Mouse (Mus musculus) brain, embryonic 14.5 days (tissue): ENCODE results near the gene Unc13a. TPM values are rescaled to one million over a fixed set of nuclear protein-coding genes. Genes with fewer than 3 reads are reported as not detected.
"Not testable (repeated sequence)": the region's sequence is repeated elsewhere in the genome, so short reads cannot be mapped to it uniquely, and the experiment has no call there.

ENCODE experiments used
- DNase-seq: peaks from one replicate; pipeline ENCODE4 v3.0.0-alpha.2; 2011; ENCODE audit warnings: low read depth
- CTCF ChIP-seq: fragments of 200-500 bp; IDR thresholded peaks from 2 replicates; pipeline ENCODE4 v1.5.1; 2012; ENCODE audit warnings: inconsistent platforms, mild to moderate bottlenecking, moderate library complexity, borderline replicate concordance; ENCODE audit not compliant: insufficient read depth, insufficient read length; ENCODE audit errors: extremely low read depth
- POLR2A ChIP-seq: fragments of 200-500 bp; IDR thresholded peaks from 2 replicates; pipeline ENCODE4 v1.6.1; 2012; ENCODE audit warnings: mild to moderate bottlenecking, inconsistent platforms, borderline replicate concordance; ENCODE audit not compliant: poor library complexity, insufficient read depth, insufficient read length, severe bottlenecking; ENCODE audit errors: extremely low read depth
- polyA plus RNA-seq: library from polyadenylated mRNA; depleted of rRNA; stranded (reverse); fragments of >200 nt; gene quantifications from 2 replicates; pipeline ENCODE4 v1.2.3, GENCODE M21; 2012; rRNA removed

Gene Unc13a
- polyA plus RNA-seq = 84.9 and 86.4 TPM in 2 replicates

DNA sequence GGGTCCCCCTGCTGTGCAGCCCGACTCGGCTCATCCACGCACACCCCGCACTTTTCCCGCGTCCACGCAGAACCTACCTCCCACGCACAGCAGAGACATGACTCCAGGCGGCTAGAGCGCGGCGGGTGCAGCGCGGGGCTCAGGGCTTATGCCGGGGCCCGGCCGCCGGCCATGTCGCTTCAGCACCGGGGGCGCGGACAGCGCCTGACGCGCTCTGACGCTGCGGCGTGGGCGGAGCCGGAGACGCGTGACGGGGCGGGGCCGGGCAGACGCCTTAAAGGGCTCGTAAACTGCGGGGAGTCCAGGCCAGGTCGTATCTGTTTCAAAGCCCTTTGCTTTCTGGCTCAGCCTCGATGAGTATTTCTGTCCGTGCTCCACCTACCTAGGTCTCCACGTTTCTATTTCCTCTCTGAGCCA lies at the start of gene Unc13a:
Unc13a (minus strand) TSS at position 209 of the 417 bp plus-strand sequence.
- TF ChIP-seq CTCF = no peak
- peak; percentile 70; the same call in 1 of the 2 replicates for TF ChIP-seq POLR2A
- DNase-seq = peak; percentile 96

DNA sequence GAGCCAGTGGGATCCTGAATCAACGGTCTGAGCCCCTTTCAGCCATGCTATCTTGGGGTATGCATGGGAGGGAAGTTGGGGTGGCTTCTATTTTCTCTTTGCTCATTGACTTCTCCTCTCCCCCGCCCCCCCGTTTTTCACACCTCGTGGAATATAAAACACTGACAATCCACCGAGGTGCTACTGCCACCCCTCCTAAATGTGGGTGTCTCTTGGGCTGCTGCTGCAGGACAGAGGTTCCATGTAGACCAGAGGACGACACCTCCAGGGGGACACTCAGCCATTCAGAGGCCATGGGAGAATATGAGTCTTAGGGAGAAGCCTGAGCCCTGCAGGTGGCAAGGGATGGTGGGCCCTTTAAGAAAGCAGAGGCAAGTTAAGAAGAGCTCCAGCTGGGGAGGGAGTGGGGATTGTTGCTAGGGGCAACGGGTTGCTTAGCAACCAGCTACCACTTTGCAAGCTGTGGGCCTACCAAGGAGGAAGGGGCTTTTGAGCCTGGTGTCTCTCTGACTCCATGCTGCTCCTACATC lies 48.4 kb upstream of the Unc13a start:
- TF ChIP-seq CTCF = no peak
- TF ChIP-seq POLR2A = no peak
- peak; percentile 98 for DNase-seq

DNA sequence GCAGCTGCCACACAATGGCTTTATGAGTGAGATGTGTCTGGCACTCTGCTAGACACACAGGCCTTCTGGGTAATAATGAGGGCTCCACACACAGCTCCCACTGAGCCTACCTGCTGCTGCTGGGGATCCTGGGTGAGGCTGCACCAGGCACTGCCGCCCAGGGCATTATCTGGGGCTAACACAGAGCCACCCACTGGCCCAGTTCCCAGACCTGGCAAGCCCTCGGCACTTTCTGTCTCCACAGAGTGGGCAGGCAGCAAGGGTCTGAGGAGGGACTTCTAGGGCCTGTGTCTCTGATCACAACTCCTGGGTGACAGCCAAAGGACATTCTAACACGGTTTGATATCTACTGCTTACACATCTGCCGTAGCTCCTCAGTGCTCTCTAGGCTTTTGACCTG lies 47.7 kb upstream of the Unc13a start:
- TF ChIP-seq CTCF = no peak
- DNase-seq = peak; percentile 88

DNA sequence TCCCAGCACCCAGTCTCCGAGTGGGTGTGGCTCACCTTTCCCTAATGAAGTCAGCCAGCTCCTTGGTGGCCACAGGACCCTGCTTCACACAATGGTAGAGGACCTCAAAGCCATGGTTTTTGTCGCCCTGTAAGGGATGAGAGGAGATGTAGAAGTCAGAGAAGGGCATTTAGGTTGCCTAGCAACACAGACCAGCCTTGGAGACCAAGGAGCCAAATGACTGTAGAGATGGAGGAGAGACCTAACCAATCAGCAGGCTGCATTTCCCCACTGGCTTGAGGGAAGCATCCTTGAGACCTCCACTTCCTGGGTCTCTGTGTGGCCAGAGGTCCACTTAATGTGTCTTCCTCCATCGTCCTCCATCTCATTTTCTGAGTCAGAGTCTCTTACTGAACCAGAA lies 46.7 kb upstream of the Unc13a start:
- peak; percentile 47 for DNase-seq
- no peak for TF ChIP-seq CTCF

DNA sequence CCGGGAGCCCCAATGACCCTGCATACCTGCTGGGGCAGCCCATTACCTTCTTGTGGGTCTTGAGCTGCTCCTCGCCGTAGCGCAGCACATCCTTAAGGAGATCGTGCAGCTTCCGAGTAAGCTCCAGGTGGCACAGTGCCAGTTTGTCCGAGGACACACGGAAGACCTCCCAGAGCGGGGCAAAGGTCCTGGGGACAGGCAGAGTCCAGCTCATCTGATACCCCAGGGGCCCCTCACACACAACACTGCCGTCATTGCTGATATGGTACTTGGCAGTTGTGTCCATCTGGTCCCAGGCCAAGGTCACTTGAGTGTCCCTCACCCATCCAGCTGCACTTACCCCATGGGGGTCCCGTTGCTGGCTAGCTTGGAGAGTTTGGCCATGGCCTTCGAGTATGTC lies 45.5 kb upstream of the Unc13a start:
- TF ChIP-seq POLR2A (no peak), CTCF (no peak)
- DNase-seq = no peak

DNA sequence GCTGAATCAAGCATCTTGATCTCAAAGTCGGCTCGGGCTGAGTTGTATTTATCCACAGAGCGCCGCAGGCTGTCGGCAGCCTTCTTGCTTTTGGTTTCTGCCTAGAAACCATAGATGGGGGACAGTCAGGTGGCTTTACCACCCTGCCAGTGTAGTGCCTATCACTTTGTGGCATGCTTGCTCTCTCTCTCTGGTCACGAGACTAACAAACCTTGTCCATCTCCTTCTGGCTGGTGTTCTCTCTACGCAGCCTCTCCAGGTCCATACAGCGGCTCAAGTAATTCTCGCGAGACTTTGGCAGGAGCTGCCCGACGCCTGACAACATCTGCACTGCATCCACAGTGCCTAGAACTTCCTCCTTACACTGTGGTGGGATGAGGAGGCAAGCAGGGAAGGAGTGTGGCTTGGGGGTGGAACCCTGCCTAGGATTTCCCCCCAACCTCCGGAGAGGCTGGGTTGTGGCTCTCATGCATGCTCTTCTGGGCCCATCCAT lies 45.0 kb upstream of the Unc13a start:
- TF ChIP-seq CTCF (no peak), POLR2A (no peak)

DNA sequence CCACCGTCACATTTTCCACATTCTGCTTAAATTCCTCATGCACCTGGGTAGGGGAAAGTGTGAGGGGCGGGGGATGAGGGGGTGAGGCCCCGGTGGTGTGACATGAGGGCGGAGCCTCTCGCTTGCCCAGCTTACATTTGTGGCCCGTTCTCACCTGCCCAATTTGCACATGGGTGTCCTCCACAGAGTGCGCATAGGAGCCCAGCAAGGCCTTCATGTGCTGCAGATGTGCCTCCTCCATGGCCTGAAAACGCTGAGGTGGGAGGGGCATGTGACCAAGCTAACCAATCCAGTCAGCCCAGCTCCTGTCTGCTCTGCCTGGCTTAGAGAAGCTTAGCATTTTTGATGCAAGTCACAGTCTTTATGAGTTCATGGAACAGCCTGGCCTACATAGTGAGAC lies 44.0 kb upstream of the Unc13a start:
- no peak for DNase-seq
- TF ChIP-seq CTCF (no peak), POLR2A (no peak)

More for the DNA sequence above, 45.0 kb upstream of the Unc13a start:
- no peak for DNase-seq

DNA sequence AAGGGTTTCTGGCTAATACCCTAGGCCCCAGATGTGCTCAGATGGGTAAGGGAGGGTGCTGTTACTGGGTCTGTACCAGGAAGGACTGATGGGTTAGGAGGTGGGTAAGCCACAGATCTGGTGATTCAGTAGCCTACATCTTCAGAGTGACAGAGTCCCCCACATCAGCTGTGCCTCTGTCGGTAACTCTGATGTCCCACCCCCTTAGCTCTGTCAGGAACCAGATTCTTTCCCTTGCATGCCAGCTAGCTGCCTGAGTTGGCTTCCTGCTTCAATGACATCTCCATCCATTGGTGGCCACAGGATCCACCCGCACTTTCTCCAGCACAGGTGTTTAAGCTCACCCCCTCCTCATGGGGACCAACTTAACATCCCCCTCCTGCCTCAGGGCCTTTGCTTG lies 40.0 kb upstream of the Unc13a start:
- no peak for DNase-seq
- TF ChIP-seq POLR2A (no peak), CTCF (no peak)

DNA sequence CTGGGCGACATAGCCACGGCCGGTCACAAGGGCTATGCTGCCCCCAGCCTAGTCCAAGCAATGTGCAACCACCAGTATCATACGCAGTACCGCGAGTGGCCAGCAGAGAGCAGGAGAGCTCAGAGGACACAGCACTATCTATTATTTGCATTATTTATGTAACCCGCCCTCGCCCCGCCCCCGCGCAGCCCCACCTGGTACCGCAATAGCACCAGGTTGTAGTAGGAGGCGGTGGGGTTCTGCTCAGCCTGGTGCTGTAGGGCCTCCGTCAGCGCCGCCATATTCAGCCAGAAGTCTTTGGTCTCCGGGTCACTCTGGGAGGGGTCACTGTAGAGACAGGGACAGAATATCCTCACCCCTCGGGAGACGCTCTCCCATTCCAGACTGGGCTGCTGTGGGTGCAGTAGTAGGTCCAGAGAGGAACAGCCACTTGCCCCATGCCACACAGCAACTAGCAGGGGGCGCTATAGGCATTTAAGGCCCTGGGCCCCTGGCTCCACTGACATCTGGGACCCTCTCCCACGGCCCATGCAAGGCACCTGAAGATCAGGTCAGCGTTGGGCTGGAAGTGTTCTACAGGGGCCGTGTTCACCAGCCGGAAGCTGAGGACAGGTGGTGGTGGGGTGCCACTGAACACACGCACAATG lies 38.4 kb upstream of the Unc13a start:
- TF ChIP-seq CTCF = peak; percentile 82
- no peak for TF ChIP-seq POLR2A

DNA sequence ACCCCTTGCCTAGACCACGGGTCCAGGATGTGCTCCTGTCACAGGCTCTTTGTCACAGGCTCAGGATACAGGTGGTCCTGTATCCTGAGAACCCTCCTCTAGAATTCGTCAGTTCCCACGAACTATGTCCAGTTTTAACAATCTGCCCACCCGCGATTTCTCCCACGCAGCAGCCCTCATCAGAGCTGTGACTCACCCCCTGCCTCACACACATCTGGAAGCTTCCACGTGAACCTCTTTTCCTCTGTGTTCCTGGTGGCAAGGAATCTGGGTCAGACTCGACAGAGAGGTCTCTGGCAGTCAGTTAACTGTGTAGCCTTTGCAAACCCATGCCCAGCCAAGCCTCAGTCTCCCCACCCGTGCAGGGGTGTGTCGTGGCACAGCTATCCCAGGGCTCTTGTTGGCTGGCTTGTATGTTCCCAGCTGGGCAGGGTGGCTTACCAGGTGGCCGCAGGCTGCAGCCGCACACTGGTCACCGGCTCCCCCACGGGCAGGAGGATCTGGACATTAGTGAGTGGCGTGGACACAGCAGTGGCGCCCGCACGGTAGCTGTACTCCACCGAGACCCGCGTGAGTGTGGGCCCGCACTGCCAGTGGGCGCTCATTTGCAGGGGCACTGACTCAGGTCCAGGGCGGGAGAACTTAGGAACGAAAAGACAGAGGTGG lies 37.7 kb upstream of the Unc13a start:
- TF ChIP-seq CTCF (no peak), POLR2A (no peak)
- DNase-seq = no peak

More for the DNA sequence above, 38.4 kb upstream of the Unc13a start:
- peak; percentile 85 for DNase-seq

DNA sequence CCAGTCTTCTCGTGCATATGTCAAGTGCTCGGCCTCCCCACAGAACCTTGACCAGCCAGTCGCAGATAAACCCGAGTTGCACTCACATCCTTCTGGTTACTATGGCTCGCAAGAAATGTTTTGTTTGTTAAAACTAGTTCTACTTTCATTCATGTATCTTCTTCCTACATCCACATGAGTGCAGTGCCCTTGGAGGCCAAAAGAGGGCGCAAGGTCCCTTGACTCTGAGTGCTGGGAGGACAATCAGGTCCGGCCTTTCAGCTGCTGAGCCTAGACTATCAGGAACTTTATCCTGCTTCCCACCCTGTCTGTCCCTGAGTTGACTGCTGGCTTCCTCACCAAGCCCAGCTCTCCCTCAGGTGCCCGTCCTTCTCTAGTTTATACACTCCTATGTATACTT lies 36.3 kb upstream of the Unc13a start:
- TF ChIP-seq CTCF = peak; percentile 76
- no peak for TF ChIP-seq POLR2A
- peak; percentile 65 for DNase-seq

DNA sequence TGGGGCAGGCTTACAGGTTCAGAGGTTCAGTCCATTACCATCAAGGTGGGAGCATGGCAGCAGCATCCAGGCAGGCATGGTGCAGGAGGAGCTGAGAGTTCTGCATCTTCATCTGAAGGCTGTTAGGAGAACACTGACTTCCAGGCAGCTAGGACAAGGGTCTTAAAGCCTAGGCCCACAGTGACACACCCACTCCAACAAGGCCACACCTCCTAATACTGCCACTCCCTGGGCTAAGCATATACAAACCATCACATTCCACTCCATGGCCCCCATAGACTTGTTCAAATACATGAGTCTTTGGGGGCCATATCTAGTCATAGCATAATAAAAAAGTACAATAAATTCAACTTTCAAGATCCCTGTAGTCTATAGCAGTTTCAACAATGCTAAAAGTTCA lies 31.8 kb upstream of the Unc13a start:
- not testable (repeated sequence) for DNase-seq
